Mouse (Mus musculus) Patski (cell line): ENCODE data around the gene Olfr90. TPM values are rescaled to one million over a fixed set of nuclear protein-coding genes. Genes with fewer than 3 reads are reported as not detected.
"Not testable (repeated sequence)": the region's sequence is repeated elsewhere in the genome, so short reads cannot be mapped to it uniquely, and the experiment has no call there.

ENCODE experiments used
- ATAC-seq: fragments of 100-300 bp; one replicate; pipeline ENCODE4 v1.8.0; 2021
- CTCF ChIA-PET: fragments of 350-600 bp; sonication (Branson Sonifier 250); formaldehyde crosslinking; loops from one replicate; lab custom pipeline; 2022; ENCODE audit warnings: inconsistent platforms; lab: Charles Lee
- POLR2A ChIA-PET: fragments of 350-600 bp; sonication (Branson Sonifier 250); formaldehyde crosslinking; loops from one replicate; lab custom pipeline; 2022; ENCODE audit warnings: antibody characterized with exemption, inconsistent platforms; lab: Charles Lee
- DNase-seq: peaks from one replicate; pipeline ENCODE4 v3.0.0-alpha.2; 2011; ENCODE audit warnings: low read depth, low spot score
- H3K27me3 ChIP-seq: fragments of 371-371 bp; one replicate; pipeline ENCODE4 v1.5.1; 2021
- CTCF ChIP-seq: fragments of 100-300 bp; IDR thresholded peaks from one replicate; pipeline ENCODE4 v1.5.1; 2021
- in situ Hi-C: fragments of 300-500 bp; cut with MboI; formaldehyde crosslinking; loops from 3 replicates; pipeline ENCODE4 v1.11.1; 2018; ENCODE audit warnings: low pct_unique_long_range_greater_than_20kb, mixed read lengths
- polyA plus RNA-seq: library from polyadenylated mRNA; unstranded; gene quantifications from one replicate; pipeline ENCODE4 v1.2.3, GENCODE M21; 2021

The Olfr90 gene
- polyA plus RNA-seq: not detected

GRCm38 (mm10) chr17:37088399-37088798 is at the start of gene Olfr90:
Gene Olfr90 (minus strand): TSS chr17:37088499.
- in situ Hi-C loops: no loop called here

GRCm38 (mm10) chr17:37131366-37131765 is 43.1 kb upstream of the Olfr90 start:
- ATAC-seq, CTCF ChIA-PET, POLR2A ChIA-PET, DNase-seq, in situ Hi-C loops: not testable (repeated sequence)
- peaks cover 25% of the 10 kb centered on the region for H3K27me3 ChIP-seq

More at GRCm38 (mm10) chr17:37088399-37088798, at the start of gene Olfr90:
- no peak for ATAC-seq
- POLR2A ChIA-PET: no interaction called here
- CTCF ChIA-PET: interaction anchor here (2.1 kb wide), 1 partner anchor 115 kb away, joined by 9 read pairs; no protein-coding TSS in a partner anchor
- no peak for TF ChIP-seq CTCF
- DNase-seq: no peak
- peaks cover 32% of the 10 kb centered on the region for H3K27me3 ChIP-seq

- no peak for ATAC-seq
- H3K27me3 ChIP-seq: peaks cover 5% of the 10 kb centered on the region
- no peak for DNase-seq
- ChIA-PET POLR2A (no interaction called here), CTCF (no interaction called here)
- no peak for TF ChIP-seq CTCF
- in situ Hi-C loops: no loop called here
These were observed 31.7 kb upstream of the Olfr90 start, which contains the start of gene Olfr92 for GRCm38 (mm10) chr17:37119988-37120387. Gene Olfr92 (minus strand): TSS chr17:37120088.

GRCm38 (mm10) chr17:37098178-37098577 is 9.9 kb upstream of the Olfr90 start, which contains the start of gene Olfr91:
Gene Olfr91 (minus strand): TSS chr17:37098278.
- in situ Hi-C loops: no loop called here
- ChIA-PET CTCF (no interaction called here), POLR2A (no interaction called here)
- no peaks in the 10 kb centered on the region for H3K27me3 ChIP-seq
- ATAC-seq (no peak), DNase-seq (no peak)
- TF ChIP-seq CTCF: no peak

- no peak for ATAC-seq
- ChIA-PET POLR2A (interaction anchor here (0.7 kb wide), 1 partner anchor 10 kb away, joined by 4 read pairs; no protein-coding TSS in a partner anchor), CTCF (no interaction called here)
- no peak for TF ChIP-seq CTCF
- DNase-seq: no peak
- in situ Hi-C loops: no loop called here
- peaks cover 25% of the 10 kb centered on the region for H3K27me3 ChIP-seq
These were observed 5.0 kb upstream of the Olfr90 start for GRCm38 (mm10) chr17:37093289-37093688.

GRCm38 (mm10) chr17:37092198-37092597 is 3.9 kb upstream of the Olfr90 start:
- ATAC-seq (no peak), DNase-seq (no peak)
- TF ChIP-seq CTCF: no peak
- ChIA-PET POLR2A (no interaction called here), CTCF (interaction anchor here (1.1 kb wide), 1 partner anchor 9 kb away, joined by 4 read pairs; no protein-coding TSS in a partner anchor)
- peaks cover 28% of the 10 kb centered on the region for H3K27me3 ChIP-seq
- in situ Hi-C loops: no loop called here

- TF ChIP-seq CTCF: no peak
- DNase-seq: no peak
- ChIA-PET CTCF (interaction anchor here (5.4 kb wide), 1 partner anchor 118 kb away, joined by 53 read pairs; the partner anchor contains the start of gene Olfr94), POLR2A (no interaction called here)
- peaks cover 20% of the 10 kb centered on the region for H3K27me3 ChIP-seq
- in situ Hi-C loops: no loop called here
- ATAC-seq: no peak
These were observed 2.8 kb downstream of the Olfr90 start for GRCm38 (mm10) chr17:37085545-37085944.

GRCm38 (mm10) chr17:37084632-37085031 is 3.7 kb downstream of the Olfr90 start:
- POLR2A ChIA-PET: no interaction called here
- in situ Hi-C loops: loop anchor here (5.0 kb wide), 1 partner anchor 118 kb away; the partner anchor contains the start of gene Olfr94
- H3K27me3 ChIP-seq: peaks cover 16% of the 10 kb centered on the region
- TF ChIP-seq CTCF: peak; percentile 48
- ATAC-seq (no peak), DNase-seq (no peak)
- CTCF ChIA-PET: interaction anchor here (1.9 to 5.4 kb wide), 3 partner anchors 22 to 119 kb away, joined by 5 to 53 read pairs (median 9); partner anchors contain the start of gene Olfr94

- DNase-seq (no peak), ATAC-seq (peak; percentile 68)
- H3K27me3 ChIP-seq: peaks cover 7% of the 10 kb centered on the region
- ChIA-PET POLR2A (interaction anchor here (0.5 to 1.2 kb wide), 2 partner anchors 9 to 120 kb away, joined by 4 to 6 read pairs; no protein-coding TSS in a partner anchor), CTCF (interaction anchor here (0.7 to 5.4 kb wide), 18 partner anchors 9 to 161 kb away, joined by 3 to 53 read pairs (median 5); partner anchors contain the start of genes Olfr94, Ubd, Znrd1 and Znrd1as)
- TF ChIP-seq CTCF: peak; percentile 63
- in situ Hi-C loops: loop anchor here (5.0 kb wide), 1 partner anchor 119 kb away; the partner anchor contains the start of gene Olfr94
These were observed 5.0 kb downstream of the Olfr90 start for GRCm38 (mm10) chr17:37083327-37083726.

GRCm38 (mm10) chr17:37081659-37082058 is 6.6 kb downstream of the Olfr90 start:
- CTCF ChIA-PET: interaction anchor here (5.4 kb wide), 1 partner anchor 122 kb away, joined by 53 read pairs; the partner anchor contains the start of gene Olfr94
- POLR2A ChIA-PET: no interaction called here
- peaks cover 3% of the 10 kb centered on the region for H3K27me3 ChIP-seq
- in situ Hi-C loops: loop anchor here (5.0 kb wide), 1 partner anchor 121 kb away; the partner anchor contains the start of gene Olfr94
- no peak for TF ChIP-seq CTCF
- DNase-seq (no peak), ATAC-seq (no peak)

- in situ Hi-C loops: loop anchor here (5.0 kb wide), 1 partner anchor 122 kb away; the partner anchor contains the start of gene Olfr94
These were observed 8.2 kb downstream of the Olfr90 start for GRCm38 (mm10) chr17:37080119-37080518.

More at GRCm38 (mm10) chr17:37080119-37080518, 8.2 kb downstream of the Olfr90 start:
- no peak for DNase-seq
- POLR2A ChIA-PET: no interaction called here
- H3K27me3 ChIP-seq: no peaks in the 10 kb centered on the region
- no peak for ATAC-seq
- CTCF ChIA-PET: interaction anchor here (2.9 kb wide), 1 partner anchor 123 kb away, joined by 14 read pairs; no protein-coding TSS in a partner anchor
- TF ChIP-seq CTCF: no peak
